Mouse (Mus musculus) neural tube, embryonic 13.5 days (tissue): ENCODE measurements at regions not wholly inside any gene's neighbourhood (a gene's known extent, or its start where the extent isn't known, plus 50 kb on each side); places are given as distances from the start of the nearest gene placed in this dataset.

Experiments used
- ATAC-seq: fragments of 200-750 bp; cut with Nextera tagmentation; 2 replicates; pipeline ENCODE4 v1.8.0; 2017; ENCODE audit warnings: low read depth, mild to moderate bottlenecking, moderate TSS enrichment, moderate library complexity
- H3K27ac ChIP-seq: fragments of 300-500 bp; sonication (generic); replicated peaks from 2 replicates; pipeline ENCODE4 v1.5.1; 2015; ENCODE audit warnings: moderate library complexity, mild to moderate bottlenecking, inconsistent platforms
- H3K27me3 ChIP-seq: fragments of 300-500 bp; sonication (generic); 2 replicates; pipeline ENCODE4 v1.6.1; 2015; ENCODE audit warnings: mild to moderate bottlenecking, inconsistent platforms
- H3K36me3 ChIP-seq: fragments of 300-500 bp; sonication (generic); 2 replicates; pipeline ENCODE4 v1.6.1; 2015; ENCODE audit warnings: mild to moderate bottlenecking, inconsistent platforms
- H3K4me1 ChIP-seq: fragments of 300-500 bp; sonication (generic); replicated peaks from 2 replicates; pipeline ENCODE4 v1.6.1; 2015; ENCODE audit warnings: inconsistent platforms
- H3K4me2 ChIP-seq: fragments of 300-500 bp; sonication (generic); 2 replicates; pipeline ENCODE4 v1.6.1; 2015; ENCODE audit warnings: inconsistent platforms, mild to moderate bottlenecking, moderate library complexity
- H3K4me3 ChIP-seq: fragments of 300-500 bp; sonication (generic); 2 replicates; pipeline ENCODE4 v1.5.1; 2015; ENCODE audit warnings: mild to moderate bottlenecking, inconsistent platforms
- H3K9ac ChIP-seq: fragments of 300-500 bp; sonication (generic); 2 replicates; pipeline ENCODE4 v1.6.1; 2015; ENCODE audit warnings: moderate library complexity, mild to moderate bottlenecking, inconsistent platforms
- H3K9me3 ChIP-seq: fragments of 300-500 bp; sonication (generic); 2 replicates; pipeline ENCODE4 v1.6.1; 2016; ENCODE audit warnings: inconsistent platforms
- WGBS: fragments of 180-500 bp; shearing (Covaris S2); methylation state at CpG from one replicate; pipeline ENCODE4 v1.1.7; 2015; 5-methylcytosine and 5-hydroxymethylcytosine counted together

GRCm38 (mm10) chr10:51792030-51792429 is 114.5 kb downstream of the Rfx6 start:
- Histone ChIP-seq H3K4me2 (no peak overlapping the region), H3K9me3 (no peaks in the 10 kb centered on the region), H3K27ac (no peak overlapping the region), H3K27me3 (no peaks in the 10 kb centered on the region), H3K4me3 (no peak overlapping the region), H3K9ac (no peak overlapping the region), H3K4me1 (no peaks in the 10 kb centered on the region), H3K36me3 (no peaks in the 10 kb centered on the region)
- WGBS, result 0% methylated on average over 1 of the region's 1 CpGs
- ATAC-seq, result no peak

DNA sequence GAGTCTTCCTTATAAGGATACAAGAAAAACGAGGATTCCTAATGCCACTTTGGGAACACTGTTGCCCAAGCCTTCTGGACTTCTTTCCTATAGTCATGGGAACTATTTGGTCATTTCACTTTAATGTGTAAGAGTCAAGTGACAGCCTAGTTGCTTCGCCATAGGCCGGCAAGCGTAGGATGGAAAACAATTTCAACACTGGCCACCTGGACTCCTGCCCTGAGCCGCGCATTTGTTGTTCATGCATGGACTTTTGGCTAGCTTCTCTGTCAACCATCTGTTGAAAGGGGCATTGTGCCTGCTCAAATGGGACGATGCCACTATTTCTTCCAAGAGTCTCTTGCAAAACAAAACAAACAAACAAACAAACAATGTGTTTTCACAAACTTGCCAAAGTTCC is 116.3 kb downstream of the Rfx6 start:
- Histone ChIP-seq H3K27me3 (no peaks in the 10 kb centered on the region), H3K9me3 (no peaks in the 10 kb centered on the region), H3K27ac (no peak overlapping the region), H3K9ac (no peak overlapping the region), H3K4me2 (no peak overlapping the region), H3K36me3 (no peaks in the 10 kb centered on the region), H3K4me3 (no peak overlapping the region), H3K4me1 (no peaks in the 10 kb centered on the region)
- 88% methylated on average over 7 of the region's 7 CpGs for WGBS
- ATAC-seq, result no peak

DNA sequence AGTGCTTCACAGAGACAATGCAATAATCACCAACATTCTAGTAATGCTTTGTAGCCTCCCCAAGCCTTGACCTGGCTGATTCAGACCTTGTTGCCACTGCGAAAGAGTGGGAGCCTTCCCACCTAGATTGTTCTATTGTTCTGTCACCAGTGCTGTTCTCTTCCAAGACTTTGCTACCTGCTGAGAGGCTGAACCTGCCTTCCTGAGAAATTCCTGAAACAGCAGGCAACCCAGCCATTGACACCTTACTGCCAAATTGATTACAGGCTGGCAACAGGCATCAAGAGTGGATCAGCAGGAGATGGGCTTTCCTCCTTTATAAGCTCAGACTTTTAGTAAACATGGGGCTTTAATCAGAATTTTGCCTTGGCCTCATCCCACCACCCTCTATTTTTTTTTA is 139.1 kb downstream of the Rfx6 start:
- H3K4me1 ChIP-seq, result no peaks in the 10 kb centered on the region
- H3K27ac ChIP-seq, result no peak overlapping the region
- H3K4me3 ChIP-seq, result no peak overlapping the region
- H3K4me2 ChIP-seq, result no peak overlapping the region
- WGBS, result 43% methylated on average over 1 of the region's 1 CpGs
- no peaks in the 10 kb centered on the region for H3K9me3 ChIP-seq
- no peaks in the 10 kb centered on the region for H3K27me3 ChIP-seq
- no peaks in the 10 kb centered on the region for H3K36me3 ChIP-seq
- no peak for ATAC-seq
- H3K9ac ChIP-seq, result no peak overlapping the region

- 95% methylated on average over 2 of the region's 2 CpGs for WGBS
- ATAC-seq, result no peak
- no peak overlapping the region for H3K4me3 ChIP-seq
These were observed 146.3 kb downstream of the Rfx6 start for GRCm38 (mm10) chr10:51823900-51824299.

GRCm38 (mm10) chr10:51826431-51826964 is 148.9 kb downstream of the Rfx6 start:
- H3K27ac ChIP-seq, result no peak overlapping the region
- no peaks in the 10 kb centered on the region for H3K27me3 ChIP-seq
- H3K4me3 ChIP-seq, result no peak overlapping the region
- no peaks in the 10 kb centered on the region for H3K4me1 ChIP-seq
- no peak for ATAC-seq
- no peaks in the 10 kb centered on the region for H3K9me3 ChIP-seq
- H3K4me2 ChIP-seq, result no peak overlapping the region
- H3K36me3 ChIP-seq, result no peaks in the 10 kb centered on the region
- no peak overlapping the region for H3K9ac ChIP-seq
- 77% methylated on average over 6 of the region's 6 CpGs for WGBS

More at GRCm38 (mm10) chr10:51823900-51824299, 146.3 kb downstream of the Rfx6 start:
- Histone ChIP-seq H3K36me3 (no peaks in the 10 kb centered on the region), H3K27me3 (no peaks in the 10 kb centered on the region), H3K4me1 (no peaks in the 10 kb centered on the region), H3K27ac (no peak overlapping the region), H3K9ac (no peak overlapping the region), H3K4me2 (no peak overlapping the region), H3K9me3 (no peaks in the 10 kb centered on the region)

- WGBS, result 68% methylated on average over 4 of the region's 4 CpGs
- H3K9ac ChIP-seq, result no peak overlapping the region
- no peaks in the 10 kb centered on the region for H3K4me1 ChIP-seq
- no peak for ATAC-seq
- no peaks in the 10 kb centered on the region for H3K36me3 ChIP-seq
- no peaks in the 10 kb centered on the region for H3K9me3 ChIP-seq
- no peak overlapping the region for H3K4me3 ChIP-seq
- H3K27ac ChIP-seq, result no peak overlapping the region
- H3K27me3 ChIP-seq, result no peaks in the 10 kb centered on the region
- H3K4me2 ChIP-seq, result no peak overlapping the region
These were observed 154.9 kb downstream of the Rfx6 start for GRCm38 (mm10) chr10:51832459-51832858.

GRCm38 (mm10) chr10:51843099-51843498 is 165.5 kb downstream of the Rfx6 start:
- H3K4me1 ChIP-seq, result no peaks in the 10 kb centered on the region
- no peak overlapping the region for H3K9ac ChIP-seq
- no peaks in the 10 kb centered on the region for H3K36me3 ChIP-seq
- H3K9me3 ChIP-seq, result no peaks in the 10 kb centered on the region
- H3K27ac ChIP-seq, result no peak overlapping the region
- WGBS, result 86% methylated on average over 1 of the region's 1 CpGs
- no peak for ATAC-seq
- H3K27me3 ChIP-seq, result no peaks in the 10 kb centered on the region
- no peak overlapping the region for H3K4me3 ChIP-seq
- H3K4me2 ChIP-seq, result no peak overlapping the region

- no peak overlapping the region for H3K4me3 ChIP-seq
- H3K9ac ChIP-seq, result no peak overlapping the region
- H3K27me3 ChIP-seq, result no peaks in the 10 kb centered on the region
- H3K4me2 ChIP-seq, result no peak overlapping the region
- no peaks in the 10 kb centered on the region for H3K36me3 ChIP-seq
- no peaks in the 10 kb centered on the region for H3K9me3 ChIP-seq
- no peaks in the 10 kb centered on the region for H3K4me1 ChIP-seq
- WGBS, result 75% methylated on average over 4 of the region's 4 CpGs
- H3K27ac ChIP-seq, result no peak overlapping the region
- no peak for ATAC-seq
These were observed 168.7 kb downstream of the Rfx6 start for GRCm38 (mm10) chr10:51846287-51846686.

DNA sequence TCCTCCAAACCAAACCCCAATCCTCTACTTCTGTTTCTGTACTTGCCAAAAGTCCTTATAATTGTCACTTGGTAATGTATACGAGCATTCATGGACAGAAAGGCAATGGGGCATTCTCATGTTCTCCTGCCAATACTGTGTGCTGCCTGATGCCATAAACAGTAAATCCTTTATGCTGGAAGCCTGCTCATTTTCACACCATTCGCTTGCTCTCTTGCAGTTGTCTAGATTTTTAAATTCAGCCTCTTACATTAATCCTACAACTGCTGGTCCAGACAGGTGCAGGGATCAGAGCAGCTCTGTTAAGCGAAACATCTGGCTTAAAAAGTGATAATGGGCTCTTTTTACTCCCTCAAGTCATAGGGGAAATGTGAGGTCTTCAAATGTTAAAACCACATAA is 152.9 kb upstream of the Vgll2 start:
- Histone ChIP-seq H3K9me3 (no peaks in the 10 kb centered on the region), H3K9ac (no peak overlapping the region), H3K4me2 (no peak overlapping the region), H3K4me1 (no peaks in the 10 kb centered on the region), H3K27me3 (no peaks in the 10 kb centered on the region), H3K36me3 (no peaks in the 10 kb centered on the region), H3K27ac (no peak overlapping the region), H3K4me3 (no peak overlapping the region)
- no peak for ATAC-seq
- 83% methylated on average over 3 of the region's 3 CpGs for WGBS

GRCm38 (mm10) chr10:51911066-51911691 is 111.1 kb upstream of the Vgll2 start:
- WGBS, result 13% methylated on average over 10 of the region's 10 CpGs
- no peaks in the 10 kb centered on the region for H3K9me3 ChIP-seq
- H3K27ac ChIP-seq, result no peak overlapping the region
- no peak; the same call in 1 of the 2 replicates for ATAC-seq
- H3K4me3 ChIP-seq, result no peak overlapping the region
- no peaks in the 10 kb centered on the region for H3K36me3 ChIP-seq
- peak overlapping the region; percentile 32 for H3K4me2 ChIP-seq
- H3K27me3 ChIP-seq, result no peaks in the 10 kb centered on the region
- H3K9ac ChIP-seq, result no peak overlapping the region
- H3K4me1 ChIP-seq, result peaks cover 8% of the 10 kb centered on the region; the same call in 1 of the 2 replicates

DNA sequence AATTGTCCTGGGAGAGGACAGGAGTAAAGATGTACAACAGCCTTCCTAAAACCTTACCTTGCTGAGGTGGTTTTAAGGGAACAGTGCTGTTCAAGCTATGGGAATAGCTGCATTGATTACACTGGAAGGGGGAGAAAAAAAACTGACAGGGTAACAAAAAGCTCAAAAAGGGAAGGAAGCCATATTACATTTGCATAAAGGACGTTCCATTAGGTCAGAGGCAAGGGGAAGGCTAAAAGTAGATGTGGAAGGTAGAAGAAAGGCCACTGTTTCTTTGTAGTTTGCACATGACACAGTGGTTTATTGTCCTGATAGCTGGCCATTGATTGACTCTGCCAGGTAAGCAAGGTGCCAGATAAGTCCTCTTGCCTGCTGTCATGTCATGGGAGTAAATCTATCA is 110.2 kb upstream of the Vgll2 start:
- H3K9ac ChIP-seq, result no peak overlapping the region
- peaks cover 8% of the 10 kb centered on the region; the same call in 1 of the 2 replicates for H3K4me1 ChIP-seq
- 64% methylated on average over 1 of the region's 1 CpGs for WGBS
- H3K27ac ChIP-seq, result no peak overlapping the region
- no peaks in the 10 kb centered on the region for H3K36me3 ChIP-seq
- H3K27me3 ChIP-seq, result no peaks in the 10 kb centered on the region
- no peaks in the 10 kb centered on the region for H3K9me3 ChIP-seq
- no peak overlapping the region for H3K4me3 ChIP-seq
- ATAC-seq, result no peak
- H3K4me2 ChIP-seq, result no peak overlapping the region

- no peaks in the 10 kb centered on the region for H3K4me1 ChIP-seq
- ATAC-seq, result no peak
- no peak overlapping the region for H3K27ac ChIP-seq
- H3K36me3 ChIP-seq, result no peaks in the 10 kb centered on the region
- H3K4me2 ChIP-seq, result no peak overlapping the region
- 85% methylated on average over 2 of the region's 2 CpGs for WGBS
- H3K27me3 ChIP-seq, result no peaks in the 10 kb centered on the region
- H3K9ac ChIP-seq, result no peak overlapping the region
- H3K4me3 ChIP-seq, result no peak overlapping the region
- H3K9me3 ChIP-seq, result no peaks in the 10 kb centered on the region
These were observed 95.7 kb upstream of the Vgll2 start for GRCm38 (mm10) chr10:51926644-51927043.

- Histone ChIP-seq H3K9me3 (no peaks in the 10 kb centered on the region), H3K36me3 (no peaks in the 10 kb centered on the region), H3K27me3 (no peaks in the 10 kb centered on the region), H3K27ac (no peak overlapping the region), H3K4me1 (no peaks in the 10 kb centered on the region), H3K4me2 (no peak overlapping the region), H3K4me3 (no peak overlapping the region), H3K9ac (no peak overlapping the region)
- ATAC-seq, result no peak
- WGBS, result 67% methylated on average over 6 of the region's 6 CpGs
These were observed 93.0 kb upstream of the Vgll2 start for GRCm38 (mm10) chr10:51929341-51929740.
